Mouse (Mus musculus): ENCODE results near the gene Olfr313. TPM values are rescaled to one million over a fixed set of nuclear protein-coding genes. Genes with fewer than 3 reads are reported as not detected.
"Not testable (repeated sequence)": the region's sequence is repeated elsewhere in the genome, so short reads cannot be mapped to it uniquely, and the experiment has no call there.

Gene Olfr313
- total RNA-seq, 1 experiment from 2014 or later: not detected

DNA sequence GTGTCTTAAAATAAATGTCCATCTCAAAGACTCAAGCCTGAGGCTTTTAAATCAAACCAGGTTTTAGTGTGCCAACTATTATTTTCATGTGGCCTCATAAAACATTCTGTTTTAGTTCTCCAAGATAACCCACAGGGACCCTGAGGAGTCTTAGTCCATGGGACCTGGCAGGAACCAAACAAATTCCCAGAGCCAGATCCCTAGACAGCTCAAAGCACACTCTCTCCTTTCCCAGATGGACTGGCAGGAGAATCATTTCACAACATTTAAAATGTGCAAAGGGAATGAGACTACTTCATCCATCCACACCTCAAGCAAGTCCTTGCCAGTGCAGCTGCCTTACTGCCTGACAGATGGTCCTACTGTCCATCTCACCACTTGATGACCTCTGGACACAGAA, 24.2 kb downstream of the Olfr313 start, which contains the start of gene Olfr311:
TSS of gene Olfr311 (plus strand) at position 301 of the 400 bp plus-strand sequence.
- not testable (repeated sequence) for ATAC-seq (ENCODE audit: extremely low read depth, insufficient number of reproducible peaks, low FRiP score, poor library complexity, severe bottlenecking)

- peak; percentile 99 for ATAC-seq (ENCODE audit: extremely low read depth, insufficient number of reproducible peaks, low FRiP score, poor library complexity, severe bottlenecking)
These were observed 32.2 kb downstream of the Olfr313 start, which contains the start of gene Gm12258 for GRCm38 (mm10) chr11:58846919-58847461. TSS of gene Gm12258 (plus strand) at chr11:58847158.

DNA sequence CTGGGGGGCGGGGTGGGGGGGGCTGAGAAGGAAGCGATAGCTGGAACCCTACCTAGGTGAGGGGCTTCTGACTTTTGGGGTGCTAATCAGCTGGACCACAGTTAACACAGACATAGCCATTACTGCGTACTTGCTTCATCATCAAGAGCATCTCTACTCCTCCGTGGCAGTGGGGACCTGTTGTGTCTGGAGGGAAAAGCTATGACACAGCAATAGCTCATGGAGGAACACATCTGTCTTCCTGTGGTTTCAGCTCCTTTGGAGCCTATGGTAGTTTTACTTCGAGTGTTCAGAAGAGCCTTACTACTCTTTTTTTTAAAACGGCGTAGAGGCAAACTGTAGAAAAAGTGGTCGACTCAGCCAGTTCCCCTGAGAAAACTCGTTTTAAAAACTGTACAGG, 32.8 kb downstream of the Olfr313 start:
- no peak for ATAC-seq (ENCODE audit: extremely low read depth, insufficient number of reproducible peaks, low FRiP score, poor library complexity, severe bottlenecking)

- ATAC-seq (ENCODE audit: extremely low read depth, insufficient number of reproducible peaks, low FRiP score, poor library complexity, severe bottlenecking): no peak
These were observed 34.9 kb downstream of the Olfr313 start for GRCm38 (mm10) chr11:58849731-58850130.

DNA sequence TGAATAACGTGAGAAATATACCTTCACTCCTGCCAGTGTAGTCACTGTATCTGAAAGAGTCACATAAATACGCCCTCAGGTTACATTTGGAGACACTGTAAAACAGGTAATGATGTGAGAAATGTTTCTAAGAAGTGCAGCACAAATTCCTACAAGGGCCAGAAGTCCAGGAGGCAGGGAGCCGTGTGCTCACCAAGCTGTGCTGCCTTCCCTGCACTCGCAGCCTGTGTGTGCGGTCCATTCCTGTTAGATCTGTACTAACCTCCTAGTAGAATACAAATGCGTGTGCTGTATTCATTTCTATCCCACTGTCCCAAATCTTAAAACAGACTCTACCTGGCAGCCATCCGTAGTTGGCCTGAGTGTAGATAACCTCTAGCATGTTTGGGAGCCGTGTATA, 45.9 kb downstream of the Olfr313 start:
- no peak for ATAC-seq (ENCODE audit: extremely low read depth, insufficient number of reproducible peaks, low FRiP score, poor library complexity, severe bottlenecking)

GRCm38 (mm10) chr11:58867039-58867953, 52.5 kb downstream of the Olfr313 start, which contains the start of gene 2810021J22Rik:
TSS of gene 2810021J22Rik (plus strand) at chr11:58867216.
- ATAC-seq (ENCODE audit: extremely low read depth, insufficient number of reproducible peaks, low FRiP score, poor library complexity, severe bottlenecking): peak; percentile 79

- no peak for ATAC-seq (ENCODE audit: extremely low read depth, insufficient number of reproducible peaks, low FRiP score, poor library complexity, severe bottlenecking)
These were observed 53.1 kb downstream of the Olfr313 start for GRCm38 (mm10) chr11:58867954-58868330.

Other genes with a start within 250 kb of the Olfr313 start
- not detected in 2 replicates for gene Olfr224, start 244.4 kb upstream of the Olfr313 start, total RNA-seq (2017)
- gene Olfr325, start 237.3 kb upstream of the Olfr313 start, total RNA-seq (2017): not detected in 2 replicates
- gene Olfr324, start 219.9 kb upstream of the Olfr313 start, total RNA-seq (2017): not detected in 2 replicates
- gene 2210407C18Rik, start 198.9 kb upstream of the Olfr313 start, total RNA-seq (2017): not detected in 2 replicates
- not detected in 2 replicates for gene Olfr323, start 184.5 kb upstream of the Olfr313 start, total RNA-seq (2017)
- gene Trim58, start 174.5 kb upstream of the Olfr313 start, total RNA-seq (2017): 0.35 and 0.49 TPM in 2 replicates
- not detected in 2 replicates for gene Olfr322, start 156.2 kb upstream of the Olfr313 start, total RNA-seq (2017)
- not detected in 2 replicates for gene Olfr320, start 133.9 kb upstream of the Olfr313 start, total RNA-seq (2017)
- gene Olfr319, start 115.8 kb upstream of the Olfr313 start, total RNA-seq (2017): not detected in 2 replicates
- 0.23 TPM in 1 of 2 replicates, not detected in the other for gene Olfr318, start 91.0 kb upstream of the Olfr313 start, total RNA-seq (2017)
- not detected in 2 replicates for gene Olfr317, start 75.8 kb upstream of the Olfr313 start, total RNA-seq (2017)
- gene Olfr316, start 62.3 kb upstream of the Olfr313 start, total RNA-seq (2017): not detected in 2 replicates
- gene Olfr315, start 41.8 kb upstream of the Olfr313 start, total RNA-seq (2017): not detected in 2 replicates
- not detected in 2 replicates for gene Olfr314, start 32.0 kb upstream of the Olfr313 start, total RNA-seq (2017)
- gene Fam183b, start 13.0 kb upstream of the Olfr313 start, total RNA-seq (2017): not detected in 2 replicates
- not detected in 2 replicates for gene Olfr312, start 14.2 kb downstream of the Olfr313 start, total RNA-seq (2017)
- gene Olfr311, start 24.3 kb downstream of the Olfr313 start, total RNA-seq (2017): not detected in 2 replicates
- 12.1 and 16.8 TPM in 2 replicates for gene Gm12258, start 32.2 kb downstream of the Olfr313 start, total RNA-seq (2017)
- 7.9 and 8.8 TPM in 2 replicates for gene 2810021J22Rik, start 52.2 kb downstream of the Olfr313 start, total RNA-seq (2017)
- gene Zfp39, start 89.2 kb downstream of the Olfr313 start, total RNA-seq (2017): 14.6 and 14.7 TPM in 2 replicates
- 0.23 and 0.61 TPM in 2 replicates for gene Btnl10, start 102.9 kb downstream of the Olfr313 start, total RNA-seq (2017)
- 60.8 and 72.2 TPM in 2 replicates for gene Rnf187, start 123.9 kb downstream of the Olfr313 start, total RNA-seq (2017)
- gene Hist3h2ba, start 133.9 kb downstream of the Olfr313 start, total RNA-seq (2017): 3.7 and 8.1 TPM in 2 replicates
- 65.3 TPM in 2 replicates for gene Hist3h2a, start 139.7 kb downstream of the Olfr313 start, total RNA-seq (2017)
- 0.12 and 0.35 TPM in 2 replicates for gene Trim17, start 139.7 kb downstream of the Olfr313 start, total RNA-seq (2017)
- 106 and 107 TPM in 2 replicates for gene Trim11, start 163.1 kb downstream of the Olfr313 start, total RNA-seq (2017)